Mouse (Mus musculus): ENCODE measurements around the gene Dda1.

Dda1 gene

GRCm38 (mm10) chr8:71496481-71496880 lies 27.5 kb downstream of the Dda1 start:
- DNase-seq (ENCODE audit: low spot score): peak; percentile 39

GRCm38 (mm10) chr8:71497077-71497645 lies 28.2 kb downstream of the Dda1 start:
- DNase-seq (ENCODE audit: low spot score): no peak

- peak; percentile 35 for DNase-seq (ENCODE audit: low spot score)
These were observed 29.0 kb downstream of the Dda1 start for GRCm38 (mm10) chr8:71497881-71498501.

GRCm38 (mm10) chr8:71498816-71499690 lies 30.1 kb downstream of the Dda1 start:
- peak; percentile 66 for DNase-seq (ENCODE audit: low spot score)

- no peak for DNase-seq (ENCODE audit: low spot score)
These were observed 35.4 kb downstream of the Dda1 start for GRCm38 (mm10) chr8:71504349-71504748.

- no peak for DNase-seq (ENCODE audit: low spot score)
These were observed 36.3 kb downstream of the Dda1 start for GRCm38 (mm10) chr8:71505326-71505725.

- DNase-seq (ENCODE audit: low spot score): no peak
These were observed 37.0 kb downstream of the Dda1 start for GRCm38 (mm10) chr8:71505979-71506378.

GRCm38 (mm10) chr8:71507589-71508104 lies 38.6 kb downstream of the Dda1 start:
- peak; percentile 93 for DNase-seq (ENCODE audit: low spot score)

GRCm38 (mm10) chr8:71509316-71509715 lies 40.3 kb downstream of the Dda1 start:
- DNase-seq (ENCODE audit: low spot score): no peak

- peak; percentile 36 for DNase-seq (ENCODE audit: low spot score)
These were observed 42.6 kb downstream of the Dda1 start, which contains the start of gene Plvap for GRCm38 (mm10) chr8:71511644-71512043. Plvap (minus strand) TSS chr8:71511752.

- no peak for DNase-seq (ENCODE audit: low spot score)
These were observed 44.2 kb downstream of the Dda1 start for GRCm38 (mm10) chr8:71513018-71513754.

GRCm38 (mm10) chr8:71515043-71515442 lies 46.0 kb downstream of the Dda1 start:
- DNase-seq (ENCODE audit: low spot score): no peak

- DNase-seq (ENCODE audit: low spot score): peak; percentile 62
These were observed 47.8 kb downstream of the Dda1 start for GRCm38 (mm10) chr8:71516786-71517185.

GRCm38 (mm10) chr8:71519037-71519825 lies 50.2 kb downstream of the Dda1 start:
- DNase-seq (ENCODE audit: low spot score): peak; percentile 91

- peak; percentile 97 for DNase-seq (ENCODE audit: low spot score)
These were observed 52.6 kb downstream of the Dda1 start for GRCm38 (mm10) chr8:71521634-71522033.

GRCm38 (mm10) chr8:71525226-71526050 lies 56.4 kb downstream of the Dda1 start, which contains the start of gene Ccdc194:
Ccdc194 (minus strand) TSS chr8:71525711.
- DNase-seq (ENCODE audit: low spot score): no peak
